Mouse (Mus musculus): ENCODE measurements around the gene Txnrd2. TPM values are rescaled to one million over a fixed set of nuclear protein-coding genes. Genes with fewer than 3 reads are reported as not detected.

The Txnrd2 gene
- total RNA-seq, 1 experiment from 2014 or later = 21.9 TPM

DNA sequence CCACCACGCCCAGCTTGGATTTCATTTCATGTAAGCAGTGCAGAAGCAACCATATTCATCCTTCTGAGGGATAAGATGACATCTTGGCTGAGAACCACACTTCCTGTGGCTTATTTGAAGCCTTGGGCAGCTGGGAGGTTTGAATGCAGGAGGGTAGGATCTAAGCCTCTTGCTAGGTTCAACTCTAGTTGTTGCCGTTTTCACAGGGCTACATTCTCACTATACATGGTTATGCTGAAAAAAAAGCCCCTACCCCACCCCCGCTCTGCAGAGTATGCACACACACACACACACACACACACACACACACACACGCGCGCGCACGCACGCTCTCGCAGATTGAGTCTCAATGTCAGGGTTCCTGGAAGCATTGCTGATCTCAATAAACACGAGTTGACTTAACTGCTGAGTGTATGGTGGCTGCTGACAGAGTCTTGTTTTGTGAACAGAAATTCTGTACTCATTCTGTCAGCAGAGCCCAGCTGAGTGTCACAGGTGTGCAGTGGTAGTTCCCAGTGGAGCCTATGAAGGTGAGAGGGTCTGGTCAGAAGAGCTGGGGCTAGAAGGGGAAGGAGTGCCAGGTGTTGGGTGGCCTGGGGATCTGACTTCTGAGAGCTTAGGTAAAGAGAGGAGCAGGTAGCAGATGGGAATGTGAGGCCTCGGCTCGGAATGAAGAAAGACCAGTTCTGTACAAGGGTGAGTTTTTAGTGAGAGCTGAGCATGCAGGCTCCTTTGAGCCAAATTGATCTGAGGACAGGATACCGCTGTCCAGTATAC, 77.6 kb downstream of the Txnrd2 start:
- no peak for ATAC-seq (replicated peaks; ENCODE audit: insufficient number of reproducible peaks, low FRiP score, low TSS enrichment, poor library complexity, severe bottlenecking)

DNA sequence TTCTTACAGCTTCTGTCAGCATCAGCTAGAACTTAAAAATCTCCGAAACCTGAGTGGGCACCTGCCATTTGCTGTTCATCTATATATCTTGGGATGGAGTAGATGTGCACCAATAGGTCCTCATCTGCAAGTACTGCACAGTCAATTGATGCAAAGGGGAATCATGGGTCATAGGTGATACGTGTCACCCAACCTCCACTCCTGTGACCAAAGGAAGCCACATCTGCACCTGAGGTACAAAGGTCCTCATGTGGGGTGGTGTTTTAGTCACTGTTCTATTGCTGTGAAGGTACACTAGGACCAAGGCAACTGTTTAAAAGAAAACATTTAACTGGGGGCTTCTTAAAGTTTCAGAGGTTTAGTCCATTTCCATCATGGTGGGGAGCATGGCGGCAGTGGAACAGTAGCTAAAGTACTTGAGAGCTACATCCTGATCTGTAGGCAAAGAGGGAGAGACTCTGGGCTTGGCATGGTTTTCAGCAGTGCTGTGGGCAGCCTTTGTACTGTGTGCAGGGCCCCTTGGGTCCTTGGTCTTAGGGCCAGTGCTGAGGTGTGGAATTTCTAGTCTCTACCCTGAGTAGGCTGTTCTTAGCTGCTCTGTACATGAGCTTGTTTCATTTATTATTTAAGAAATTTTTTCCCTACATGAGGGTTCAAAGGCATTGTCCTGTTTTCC, 80.5 kb downstream of the Txnrd2 start:
- no peak for ATAC-seq (replicated peaks; ENCODE audit: insufficient number of reproducible peaks, low FRiP score, low TSS enrichment, poor library complexity, severe bottlenecking)

- ATAC-seq (replicated peaks; ENCODE audit: insufficient number of reproducible peaks, low FRiP score, low TSS enrichment, poor library complexity, severe bottlenecking) = no peak
Observed at GRCm38 (mm10) chr16:18507200-18507549, 81.0 kb downstream of the Txnrd2 start.

DNA sequence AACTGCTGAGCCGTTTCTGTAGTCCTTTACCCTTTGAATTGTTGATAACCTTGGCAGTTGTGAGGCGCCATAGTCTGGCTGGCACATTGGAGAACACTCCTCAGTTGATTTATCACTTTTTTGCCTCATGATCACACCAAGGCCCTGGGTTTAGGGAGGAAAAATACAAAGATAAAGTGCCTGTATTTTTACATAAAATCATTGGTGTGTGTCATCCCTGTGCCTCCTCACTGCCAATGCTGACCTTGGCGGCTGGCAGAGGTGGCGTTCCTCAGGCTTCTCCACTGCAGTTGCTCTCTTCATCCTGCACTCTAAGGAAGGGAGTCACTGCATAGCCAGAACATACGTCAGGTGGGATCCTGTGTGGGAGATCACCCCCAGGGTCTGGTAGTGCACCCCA, 85.6 kb downstream of the Txnrd2 start:
- no peak for ATAC-seq (replicated peaks; ENCODE audit: insufficient number of reproducible peaks, low FRiP score, low TSS enrichment, poor library complexity, severe bottlenecking)

GRCm38 (mm10) chr16:18513508-18513907, 87.3 kb downstream of the Txnrd2 start:
- no peak for ATAC-seq (replicated peaks; ENCODE audit: insufficient number of reproducible peaks, low FRiP score, low TSS enrichment, poor library complexity, severe bottlenecking)

DNA sequence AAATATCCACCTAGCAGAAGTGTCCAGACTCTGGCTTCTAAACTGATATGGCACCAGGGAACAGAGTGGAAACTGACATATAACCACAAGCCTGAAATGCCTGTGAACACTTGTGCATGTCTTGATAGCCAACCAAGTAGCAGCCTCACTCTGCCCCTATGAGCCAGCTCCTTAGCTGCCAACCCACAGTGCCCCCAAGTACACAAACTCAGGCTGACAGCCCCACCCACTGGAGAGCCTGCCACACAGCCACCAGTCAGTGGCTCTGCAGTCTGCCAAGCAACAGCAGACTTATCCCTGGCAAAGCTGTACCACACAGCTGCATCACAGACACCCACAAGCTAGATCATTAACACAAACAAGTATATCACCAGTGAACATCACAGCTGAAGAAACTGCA, 91.9 kb downstream of the Txnrd2 start:
- no peak for ATAC-seq (replicated peaks; ENCODE audit: insufficient number of reproducible peaks, low FRiP score, low TSS enrichment, poor library complexity, severe bottlenecking)

DNA sequence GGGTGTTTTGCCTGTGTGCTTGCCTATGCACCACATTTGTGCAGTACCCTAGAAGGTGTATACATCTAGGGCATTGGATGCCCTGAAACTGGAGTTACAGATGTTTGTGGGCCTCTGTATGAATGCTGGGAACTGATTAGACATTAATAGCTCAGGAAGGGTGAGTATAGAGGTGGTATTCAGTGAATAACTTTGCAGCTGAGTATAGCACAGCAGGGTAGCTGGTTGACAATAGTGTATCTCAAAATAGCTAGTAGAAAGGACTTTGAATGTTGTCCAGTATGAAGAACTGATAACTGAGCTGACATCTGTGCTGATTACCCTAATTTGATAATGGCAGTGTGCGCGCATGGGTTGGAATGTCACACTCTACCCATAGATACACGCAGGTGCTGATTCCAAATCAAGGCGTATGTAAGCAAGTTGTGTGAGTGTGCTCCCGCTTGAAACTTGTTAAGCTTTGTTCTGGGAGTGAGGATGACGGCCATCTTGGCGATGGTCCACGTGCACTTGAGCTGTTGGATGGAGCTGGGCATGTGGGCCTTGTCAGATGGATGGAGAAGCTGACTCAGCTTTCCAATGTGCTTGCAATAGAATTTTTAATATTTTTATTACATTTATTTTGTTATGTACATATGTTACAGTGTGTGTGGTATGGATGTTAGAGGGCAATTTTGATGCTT, 97.5 kb downstream of the Txnrd2 start:
- no peak for ATAC-seq (replicated peaks; ENCODE audit: insufficient number of reproducible peaks, low FRiP score, low TSS enrichment, poor library complexity, severe bottlenecking)

DNA sequence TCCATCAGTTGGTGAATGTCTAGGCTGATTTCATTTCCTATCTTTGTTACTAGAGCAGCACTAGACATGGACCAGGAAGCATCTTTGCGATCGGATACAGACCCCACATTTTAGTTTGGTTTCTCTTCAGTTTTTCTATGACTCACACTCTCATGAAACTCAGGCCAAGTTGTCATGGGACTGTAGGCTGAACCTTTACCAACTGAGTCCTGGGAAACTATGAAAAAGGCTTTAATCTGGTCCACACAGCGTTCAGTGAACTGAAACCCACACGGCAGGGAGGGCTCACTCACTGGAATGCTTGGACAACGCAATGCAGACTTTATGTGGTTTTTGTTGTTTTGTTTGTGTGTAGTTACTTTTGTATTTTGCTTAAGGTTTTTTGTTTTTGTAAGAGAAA, 102.5 kb downstream of the Txnrd2 start:
- ATAC-seq (replicated peaks; ENCODE audit: insufficient number of reproducible peaks, low FRiP score, low TSS enrichment, poor library complexity, severe bottlenecking) = no peak

Other genes starting within 250 kb of the Txnrd2 start
- not detected in 3 replicates for gene Ccdc188, start 208.5 kb upstream of the Txnrd2 start, total RNA-seq (2017)
- gene Zdhhc8, start 191.2 kb upstream of the Txnrd2 start, total RNA-seq (2017) = 0.76 to 6.5 TPM (median 1.2 TPM) in 3 replicates
- gene Trmt2a, start 177.7 kb upstream of the Txnrd2 start, total RNA-seq (2017) = 78.5 to 79.6 TPM (median 79.2 TPM) in 3 replicates
- gene Ranbp1, start 177.7 kb upstream of the Txnrd2 start, total RNA-seq (2017) = 90.8 to 134 TPM (median 92.1 TPM) in 3 replicates
- 4.2 TPM in 1 of 3 replicates, not detected in the others for gene Gm49776, start 168.1 kb upstream of the Txnrd2 start, total RNA-seq (2017)
- gene Dgcr8, start 137.1 kb upstream of the Txnrd2 start, total RNA-seq (2017) = 33.6 to 45.3 TPM (median 37.4 TPM) in 3 replicates
- 15.3 to 37.3 TPM (median 31.7 TPM) in 3 replicates for gene Tango2, start 78.3 kb upstream of the Txnrd2 start, total RNA-seq (2017)
- gene Arvcf, start 78.2 kb upstream of the Txnrd2 start, total RNA-seq (2017) = 1.4 to 2.2 TPM (median 1.7 TPM) in 3 replicates
- 11.3 to 19.0 TPM (median 15.8 TPM) in 3 replicates for gene Comt, start 468 bp downstream of the Txnrd2 start, total RNA-seq (2017)
- gene Gnb1l, start 72.3 kb downstream of the Txnrd2 start, total RNA-seq (2017) = 0.85 to 1.4 TPM (median 1.2 TPM) in 3 replicates
- 2.0 TPM in 1 of 3 replicates, not detected in the others for gene Rtl10, start 72.5 kb downstream of the Txnrd2 start, total RNA-seq (2017)
- gene Tbx1, start 164.3 kb downstream of the Txnrd2 start, total RNA-seq (2017) = not detected in 3 replicates
- 2.5 to 12.9 TPM in 2 of 3 replicates, not detected in the other for gene Gp1bb, start 196.0 kb downstream of the Txnrd2 start, total RNA-seq (2017)
- 1.0 to 7.6 TPM in 2 of 3 replicates, not detected in the other for gene Gm49601, start 200.0 kb downstream of the Txnrd2 start, total RNA-seq (2017)
- 1.5 to 6.3 TPM (median 4.2 TPM) in 3 replicates for gene Sept5, start 203.6 kb downstream of the Txnrd2 start, total RNA-seq (2017)